Mouse (Mus musculus) bone marrow macrophage, adult 2 months (primary cell): ENCODE results near the gene Fam19a2.

Source experiments
- CTCF ChIP-seq: IDR thresholded peaks from 2 replicates; pipeline ENCODE4 v1.5.1; 2012; ENCODE audit warnings: low read depth, mild to moderate bottlenecking, low read length, moderate library complexity
- POLR2A ChIP-seq: IDR thresholded peaks from 2 replicates; pipeline ENCODE4 v1.6.1; 2012; ENCODE audit warnings: mild to moderate bottlenecking, low read depth, low read length, borderline replicate concordance

DNA sequence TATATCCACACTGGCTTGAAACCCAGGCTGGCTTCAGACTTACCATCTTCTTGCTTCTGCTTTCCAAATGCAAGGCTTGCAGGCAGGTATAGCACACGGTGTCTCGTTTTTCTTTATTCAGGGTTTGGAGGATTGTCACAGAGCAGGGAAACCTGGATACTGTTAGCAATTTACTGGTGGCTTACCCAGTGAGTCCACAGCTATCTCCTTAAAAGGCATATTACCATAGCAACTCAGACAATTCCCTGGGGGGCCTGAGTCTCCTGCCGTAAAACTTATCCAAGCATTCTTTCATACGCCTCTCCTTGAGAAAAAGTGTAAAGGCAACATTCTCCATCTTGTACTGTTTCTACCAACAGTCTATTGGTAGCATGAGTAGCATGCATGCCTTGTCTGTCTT lies 152.2 kb downstream of the Fam19a2 start:
- TF ChIP-seq CTCF = no peak
- no peak for TF ChIP-seq POLR2A
